Mouse (Mus musculus) left cerebral cortex, postnatal 14 days (tissue): ENCODE data around the gene Exoc1. TPM values are rescaled to one million over a fixed set of nuclear protein-coding genes. Genes with fewer than 3 reads are reported as not detected.
A peak's percentile ranks its signal among the peaks of the same experiment; 100 is the strongest.

ENCODE experiments used
- DNase-seq, 2 experiments: peaks; one replicate each; pipeline ENCODE4 v3.0.0; 2021 to 2022; ENCODE audit warnings: low spot score in 2 of 2, mixed read lengths in 1 of 2
- intact Hi-C: fragments of 180-260 bp; cut with DNase I; formaldehyde crosslinking; loops from one replicate; pipeline ENCODE4 v1.15.1; 2025
- total RNA-seq, 2 experiments: library from RNA; stranded (reverse); gene quantifications; 2 replicates each; pipeline ENCODE4 v1.2.3; 2021

Exoc1 gene
- total RNA-seq, 2 experiments from 2014 or later, result 51.8 to 59.4 TPM

DNA sequence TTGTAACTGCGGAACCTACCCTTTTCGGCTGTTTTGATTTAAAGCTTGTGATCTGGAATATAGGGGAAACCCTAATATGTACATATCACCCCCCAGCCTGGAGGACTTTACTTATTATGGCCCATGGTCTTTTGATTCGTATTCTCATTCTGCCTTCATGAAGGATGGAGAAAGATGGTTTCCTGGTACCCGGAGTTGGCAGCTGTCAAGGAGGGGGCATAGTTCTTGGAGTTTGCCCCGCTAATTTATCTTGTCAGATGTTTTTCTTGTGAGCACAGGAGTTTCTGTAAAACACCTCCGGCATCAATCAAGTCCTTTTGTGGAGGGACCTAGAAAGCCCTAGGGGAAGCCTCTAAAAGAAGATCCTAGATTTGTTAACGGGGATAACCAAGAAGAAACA is 60.2 kb downstream of the Exoc1 start:
- intact Hi-C loops, result loop anchor here (5.0 kb wide), 2 partner anchors 68 to 263 kb away; partner anchors contain the start of gene C530008M17Rik
- DNase-seq, result no peak

DNA sequence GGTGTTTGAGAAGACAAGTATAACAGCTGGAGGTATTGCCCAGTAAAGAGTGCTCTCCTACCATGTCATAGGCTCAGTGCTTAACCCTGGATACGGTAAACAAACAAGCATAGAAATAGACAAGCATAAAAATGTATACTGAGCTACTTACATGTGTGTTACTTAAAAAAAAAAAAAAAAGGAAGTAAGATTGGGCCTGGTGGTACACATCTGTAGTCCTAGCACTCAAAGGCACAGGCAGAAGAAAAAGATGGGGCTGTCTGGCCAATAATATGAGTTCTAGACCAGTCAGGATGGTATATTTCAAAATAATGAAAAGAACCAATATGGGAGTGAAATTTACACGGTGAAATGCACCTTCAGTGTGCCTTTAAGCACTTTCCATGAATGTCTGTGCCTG is 60.9 kb downstream of the Exoc1 start:
- intact Hi-C loops, result no loop called here
- no peak for DNase-seq

DNA sequence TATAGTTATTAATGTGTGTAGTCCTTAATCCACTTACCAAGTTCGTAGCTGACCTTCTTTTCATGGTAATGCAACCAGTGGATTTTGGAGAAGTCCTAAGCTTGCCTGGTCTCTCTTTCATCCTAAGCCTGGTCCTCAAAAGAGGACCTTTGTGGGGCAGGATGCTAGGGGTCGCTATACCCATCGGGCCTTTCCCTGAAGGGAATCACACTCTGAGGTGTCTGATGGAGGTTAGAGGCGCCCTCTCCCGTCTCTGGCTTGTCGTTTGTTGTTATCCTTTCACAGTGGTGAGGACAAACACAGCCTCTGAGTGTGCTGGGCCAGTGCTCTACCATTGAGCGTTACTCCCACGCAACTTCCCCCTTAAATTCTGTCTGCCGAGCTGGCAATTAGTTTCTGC is 62.8 kb downstream of the Exoc1 start:
- intact Hi-C loops, result no loop called here
- DNase-seq, result no peak

DNA sequence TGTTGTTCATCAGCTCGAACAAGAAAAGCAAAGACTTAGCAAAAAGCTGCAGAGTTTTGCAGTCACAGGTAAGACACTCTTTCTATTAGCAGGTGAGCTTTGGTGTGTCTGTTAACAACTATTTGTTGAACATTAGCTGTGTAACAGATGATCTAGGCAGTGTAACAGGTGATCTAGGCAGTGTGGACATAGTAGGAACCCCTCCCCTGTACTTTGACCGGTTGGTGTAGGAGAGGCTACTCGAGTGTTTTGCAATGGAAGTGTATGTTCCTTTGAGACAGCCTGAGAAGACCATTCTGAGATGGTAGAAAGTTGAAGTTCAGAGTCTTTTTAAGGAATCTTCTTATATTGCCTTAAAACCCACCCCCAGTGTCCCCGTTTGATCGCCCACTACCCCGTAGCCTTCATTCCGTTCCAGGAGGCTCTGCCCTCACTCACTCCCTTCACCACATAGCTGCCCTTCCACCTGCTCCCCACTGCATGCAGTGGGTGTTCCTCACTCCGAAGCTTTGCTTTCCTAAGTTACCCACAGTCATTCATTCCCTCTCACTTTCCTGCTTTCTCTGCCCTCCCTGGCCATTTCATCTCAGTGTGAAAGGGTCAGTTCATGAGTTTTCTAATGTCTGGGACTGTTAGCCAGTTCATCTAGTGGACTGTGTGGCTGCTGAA is 80.7 kb downstream of the Exoc1 start:
- intact Hi-C loops, result no loop called here
- no peak for DNase-seq

DNA sequence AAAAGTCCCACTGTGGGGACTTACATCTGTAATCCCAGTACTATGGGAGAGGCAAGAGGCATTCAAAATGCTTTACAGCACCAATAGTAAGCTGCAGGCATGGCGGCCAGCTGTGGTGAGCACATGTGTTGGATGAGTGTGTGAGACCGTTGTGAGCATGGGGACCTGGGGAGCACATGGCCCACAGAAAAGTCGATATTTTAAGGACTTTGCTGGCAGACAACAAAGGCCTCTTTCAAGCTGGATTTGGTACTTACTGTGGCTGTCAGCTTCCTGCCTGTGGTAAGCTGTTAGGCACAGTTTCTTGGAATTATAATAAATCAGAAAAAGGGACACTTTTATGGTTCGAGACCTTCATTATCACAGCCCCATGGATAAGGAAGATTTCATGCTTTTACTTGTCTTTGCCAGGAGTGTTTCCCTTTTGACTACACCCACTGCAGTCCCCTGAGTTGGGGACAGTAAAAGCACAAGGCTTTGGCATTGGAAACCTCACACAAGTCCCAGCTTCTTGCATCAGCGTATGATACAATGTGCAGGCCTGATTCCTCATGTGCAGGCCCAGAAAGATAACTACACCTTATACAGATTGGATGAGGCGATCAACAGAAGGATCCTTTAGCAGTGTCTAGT is 83.9 kb downstream of the Exoc1 start:
- intact Hi-C loops, result no loop called here
- no peak for DNase-seq

DNA sequence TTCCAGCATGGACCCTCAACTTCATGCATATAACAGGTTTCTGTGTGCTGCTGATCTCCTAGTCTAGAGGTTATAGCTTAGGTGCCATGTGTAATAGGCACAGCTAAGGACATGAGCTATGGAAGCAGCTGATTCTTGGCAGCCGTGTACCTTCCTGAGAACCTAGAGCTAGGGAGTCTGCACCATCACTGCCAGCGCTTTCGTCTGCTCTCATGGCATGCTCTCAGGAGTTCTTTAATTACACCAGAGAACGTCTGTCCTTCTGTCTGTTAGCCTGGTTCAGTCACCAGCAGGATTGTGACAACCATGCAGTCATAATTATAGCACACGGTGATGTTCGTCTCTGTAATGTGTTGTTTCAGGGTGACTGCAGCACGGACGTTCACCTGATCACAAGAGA is 86.2 kb downstream of the Exoc1 start:
- intact Hi-C loops, result no loop called here

DNA sequence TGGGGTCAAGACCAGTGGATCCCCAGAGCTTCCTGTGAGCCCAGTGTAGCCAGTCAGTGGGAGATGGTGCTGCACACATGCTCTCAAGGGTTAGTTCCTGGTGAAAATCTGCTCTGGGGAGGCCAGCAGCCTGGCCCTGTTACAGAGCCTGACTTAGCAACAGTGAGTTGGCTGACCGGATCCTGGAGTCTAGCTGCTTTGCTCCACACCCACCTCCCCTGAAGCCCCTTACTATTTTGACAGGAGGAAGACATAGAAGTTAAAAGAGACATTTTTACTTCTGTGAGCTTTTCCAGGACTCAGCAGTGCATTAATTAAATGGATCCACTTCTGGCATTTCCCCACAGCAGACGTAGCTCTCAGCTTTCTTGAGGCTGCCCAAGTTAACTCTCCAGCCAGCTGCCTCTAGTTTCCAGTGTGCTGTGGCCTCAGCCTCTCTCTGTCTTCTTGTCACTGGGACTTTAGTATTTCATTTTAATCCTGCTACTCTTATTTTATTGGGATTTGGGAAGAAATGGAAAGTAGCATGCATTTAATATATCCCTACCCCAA is 87.2 kb downstream of the Exoc1 start:
- no peak for DNase-seq
- intact Hi-C loops, result no loop called here

More for the DNA sequence above, 86.2 kb downstream of the Exoc1 start:
- DNase-seq, result peak in 1 of 2 experiments; percentile 26

DNA sequence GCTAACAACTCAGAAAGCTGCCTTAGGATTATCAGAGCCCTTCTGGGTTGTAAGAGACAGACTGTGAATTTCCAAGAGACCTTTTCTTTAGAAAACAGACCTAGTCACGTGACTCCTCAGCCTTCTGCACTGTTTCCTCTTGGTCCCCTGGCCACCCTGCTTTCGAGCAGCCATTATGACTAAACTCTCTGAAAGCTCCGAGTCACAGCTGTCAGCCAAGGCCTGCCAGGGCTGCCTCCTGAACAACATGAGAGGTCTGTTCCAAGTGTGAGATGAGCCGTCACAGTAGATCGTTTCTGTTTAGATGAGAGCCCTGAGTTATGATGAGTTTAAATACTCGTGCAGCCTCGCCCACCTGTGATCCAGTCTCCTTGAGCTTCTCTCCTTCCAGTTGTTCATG is 89.6 kb downstream of the Exoc1 start:
- no peak for DNase-seq
- intact Hi-C loops, result no loop called here

Other genes with a start within 250 kb of the Exoc1 start
- gene Clock, start 224.5 kb upstream of the Exoc1 start, total RNA-seq, result 10 to 100 TPM; 49.2 to 54.3 TPM
- gene Pdcl2, start 198.2 kb upstream of the Exoc1 start, total RNA-seq, result not detected
- not detected for gene Nmu, start 165.5 kb upstream of the Exoc1 start, total RNA-seq
- gene Gm7271, start 45.3 kb upstream of the Exoc1 start, total RNA-seq, result not detected
- gene Cep135, start 59.4 kb downstream of the Exoc1 start, total RNA-seq, result 1 to 10 TPM; 5.8 to 5.9 TPM
- 10 to 100 TPM; 85.4 to 87.6 TPM for gene C530008M17Rik, start 127.2 kb downstream of the Exoc1 start, total RNA-seq